Mouse (Mus musculus) frontal cortex, postnatal 14 days (tissue): ENCODE measurements around the gene Syt1.

Source experiments
- DNase-seq, 2 experiments: peaks; one replicate each; pipeline ENCODE4 v3.0.0; 2022; ENCODE audit warnings: low spot score in 2 of 2

Syt1 gene

GRCm38 (mm10) chr10:109010241-109011193 is at the start of gene Syt1:
TSS of gene Syt1 (minus strand) at chr10:109010982.
- DNase-seq = peak; percentile 89 to 90

GRCm38 (mm10) chr10:109056500-109056899 is 45.7 kb upstream of the Syt1 start:
- DNase-seq = no peak

GRCm38 (mm10) chr10:109047537-109047936 is 36.8 kb upstream of the Syt1 start:
- DNase-seq = no peak

DNA sequence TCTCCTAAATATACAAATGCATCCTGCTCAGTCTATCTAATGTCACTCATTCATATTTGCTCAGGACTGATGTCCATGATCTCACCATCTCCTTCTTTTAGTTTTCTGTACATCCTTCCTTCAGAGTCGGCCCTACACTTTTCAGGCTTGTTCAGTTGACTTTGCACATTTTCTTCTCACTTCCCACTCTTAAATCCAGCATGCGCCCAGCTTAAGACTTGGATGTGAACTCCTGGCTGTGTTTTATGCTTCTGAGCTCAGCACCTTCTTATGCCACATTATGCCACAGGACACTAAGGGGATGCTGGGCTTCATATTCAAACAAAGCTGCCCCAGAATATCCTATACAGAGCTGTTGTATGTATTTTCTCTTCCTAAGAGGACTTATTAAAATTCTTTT is 36.2 kb upstream of the Syt1 start:
- DNase-seq = no peak

DNA sequence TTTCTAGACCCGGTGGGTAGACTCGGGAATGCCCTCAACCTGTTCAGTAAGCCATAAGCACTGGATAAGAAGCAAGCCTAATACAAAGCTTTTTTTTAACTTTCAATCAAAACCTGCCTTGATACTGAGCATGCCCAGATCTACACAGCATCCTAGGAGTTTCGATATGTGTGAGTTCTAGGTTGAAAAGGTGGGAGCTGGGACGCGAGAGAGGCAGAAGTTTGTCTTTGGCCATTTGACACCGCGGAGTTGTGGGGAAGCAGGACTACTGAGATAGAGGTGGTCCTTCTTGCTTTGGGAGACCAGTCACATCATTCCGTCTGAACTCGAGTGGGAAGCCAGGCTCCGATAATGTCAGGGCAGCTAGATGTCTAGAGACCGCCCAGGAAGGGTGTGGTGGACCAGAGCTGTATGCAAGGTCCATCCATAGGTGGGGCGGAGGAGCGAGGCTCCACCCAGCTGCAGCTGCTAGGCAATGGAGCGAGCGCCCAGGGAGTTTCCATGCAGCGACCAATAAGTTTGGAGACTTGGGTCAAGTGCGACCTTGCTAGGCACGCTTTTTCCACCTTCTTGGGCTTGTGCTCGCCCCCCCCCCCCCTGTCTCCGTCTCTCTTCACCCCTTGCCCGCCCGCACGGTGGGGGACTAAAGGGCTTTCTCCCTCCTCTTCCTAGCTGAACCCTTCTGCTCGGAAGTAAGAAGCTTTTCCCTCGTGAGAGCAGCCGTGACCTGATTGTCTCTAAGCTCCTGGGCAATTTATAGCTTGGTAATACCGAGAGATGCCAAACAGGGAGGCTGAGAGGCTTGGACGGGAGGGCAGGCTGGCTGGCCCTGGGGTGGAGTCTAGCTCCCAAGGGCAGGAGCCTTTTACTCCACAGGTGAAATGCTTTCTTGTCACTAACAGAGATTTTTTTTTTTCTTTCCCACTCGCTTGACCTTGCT is 714 bp upstream of the Syt1 start:
- DNase-seq = peak; percentile 39 to 40

GRCm38 (mm10) chr10:109009831-109010230 is 951 bp downstream of the Syt1 start:
- DNase-seq = no peak

DNA sequence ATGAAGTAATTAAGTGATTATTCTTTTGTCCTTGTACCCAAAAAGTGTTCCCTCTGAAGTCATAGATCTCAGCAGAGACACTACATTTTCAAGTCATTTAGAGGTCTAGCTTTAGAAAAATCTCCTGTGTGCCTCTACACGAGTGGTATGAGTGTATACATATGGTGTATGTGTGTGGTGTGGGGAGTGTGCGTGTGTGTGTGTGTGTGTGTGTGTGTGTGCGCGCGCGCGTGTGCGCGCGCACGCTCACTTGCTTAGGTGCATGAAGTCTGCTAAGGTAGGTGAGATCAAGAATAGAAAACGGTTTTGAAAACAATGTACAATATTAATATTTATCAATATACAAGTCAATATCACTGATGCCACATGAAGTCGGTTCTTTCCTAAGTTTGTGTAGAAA is 2.3 kb downstream of the Syt1 start:
- DNase-seq = no peak

DNA sequence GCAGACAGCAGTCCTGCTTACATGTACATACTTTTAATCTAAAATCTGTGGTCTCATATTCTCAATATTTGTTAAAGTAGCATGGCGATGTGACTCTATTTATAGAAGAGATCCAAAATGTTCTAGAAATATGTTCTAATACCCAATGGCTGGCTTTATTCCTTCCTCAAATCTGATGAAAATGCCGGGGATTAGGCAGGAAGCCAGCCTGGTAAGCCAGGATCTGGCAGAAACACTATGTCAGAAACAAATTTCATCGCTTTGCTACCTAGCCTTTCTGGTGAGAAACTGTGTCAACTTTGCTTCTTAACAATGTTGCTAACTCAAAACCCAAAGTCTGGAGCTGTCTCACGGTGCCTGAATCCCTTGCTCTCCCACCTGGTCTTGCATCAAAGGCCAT is 7.3 kb downstream of the Syt1 start:
- DNase-seq = no peak

DNA sequence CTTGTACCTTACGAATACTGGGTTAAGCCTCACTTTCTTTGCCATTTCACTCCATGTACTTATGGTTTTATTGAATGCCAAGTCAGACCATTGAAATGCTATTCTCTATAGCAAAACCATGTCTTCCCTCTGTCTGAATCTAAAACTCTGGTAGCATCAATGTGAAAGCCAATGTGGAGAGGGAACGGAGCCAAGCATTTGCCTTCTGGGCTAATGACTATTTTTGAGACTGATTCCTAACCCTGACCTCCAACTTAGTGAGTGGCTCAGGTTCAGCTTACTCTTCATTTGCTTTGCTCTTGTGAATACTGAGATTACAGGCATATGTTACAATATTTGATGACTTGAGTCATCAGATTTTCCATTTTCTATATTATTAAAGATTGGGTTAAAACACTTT is 23.5 kb downstream of the Syt1 start:
- DNase-seq = no peak

DNA sequence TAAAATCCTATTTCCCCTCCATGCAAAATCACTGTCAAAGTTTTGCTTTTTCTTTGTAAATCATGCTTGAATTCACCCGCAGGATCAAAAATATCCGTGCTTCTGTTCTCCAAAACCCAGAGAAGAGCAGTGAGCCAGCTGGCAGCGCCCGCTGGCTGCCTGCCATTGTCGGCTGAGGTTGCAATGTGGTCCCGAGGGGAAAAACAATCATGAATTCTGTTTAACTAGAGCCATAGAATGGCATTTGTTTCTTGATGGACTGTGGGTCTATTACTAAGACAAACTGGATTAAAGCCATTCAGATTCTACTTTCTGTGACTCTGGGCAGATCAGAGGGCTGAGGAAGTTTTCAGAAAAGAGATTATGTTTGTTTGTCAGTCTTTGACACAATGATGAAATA is 31.1 kb downstream of the Syt1 start:
- peak; percentile 38 to 56 for DNase-seq

- no peak for DNase-seq
These were observed 55.8 kb downstream of the Syt1 start for GRCm38 (mm10) chr10:108954952-108955351.

DNA sequence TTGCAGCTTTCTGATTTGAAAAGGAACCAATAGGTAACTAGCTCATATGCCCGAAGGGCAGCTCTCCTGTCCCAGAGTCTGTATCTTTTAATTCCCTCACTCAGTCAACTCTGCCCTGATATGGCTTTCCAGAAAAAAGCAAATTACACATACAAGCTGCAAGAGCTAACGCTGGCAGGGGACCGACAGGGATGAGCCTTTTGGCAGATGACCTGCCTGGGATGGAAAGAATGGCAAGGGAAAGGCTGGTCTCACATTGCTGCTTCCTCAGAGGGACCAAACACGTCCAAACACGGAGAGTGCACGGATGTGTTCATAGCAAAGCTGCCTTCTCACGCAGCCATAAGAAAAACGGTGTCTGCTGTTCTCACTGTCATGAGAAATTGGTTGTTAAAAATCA is 58.6 kb downstream of the Syt1 start:
- DNase-seq = no peak

DNA sequence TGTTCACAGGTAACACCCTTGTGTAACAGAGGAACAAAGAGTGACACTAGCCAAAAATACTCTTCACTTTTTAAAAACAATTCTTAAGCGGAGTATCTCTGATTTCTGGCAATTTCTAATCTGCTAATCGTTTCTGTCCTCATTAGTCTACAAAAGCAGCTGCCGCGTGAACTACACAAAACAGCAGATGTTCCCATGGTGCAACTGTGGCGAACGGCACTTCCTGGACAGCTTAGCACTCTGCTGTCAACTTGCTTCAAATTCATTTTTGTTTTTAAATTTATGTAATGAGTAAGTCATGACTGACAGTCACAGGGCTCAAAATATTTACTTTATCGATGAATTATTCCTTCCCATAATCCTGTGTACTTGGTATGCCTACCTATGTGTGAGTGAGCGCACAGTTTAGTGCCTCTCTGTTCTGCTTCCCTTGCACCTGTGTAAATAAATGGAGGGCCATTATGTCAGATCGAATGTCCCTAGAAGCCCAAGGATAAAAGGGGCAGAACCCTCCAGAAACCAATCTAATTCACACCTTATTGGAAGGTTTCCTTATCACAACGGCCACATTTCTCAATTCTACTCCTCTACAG is 73.8 kb downstream of the Syt1 start:
- DNase-seq = no peak

- DNase-seq = no peak
These were observed 80.5 kb downstream of the Syt1 start for GRCm38 (mm10) chr10:108930299-108930698.

GRCm38 (mm10) chr10:108929676-108930075 is 81.1 kb downstream of the Syt1 start:
- no peak for DNase-seq

DNA sequence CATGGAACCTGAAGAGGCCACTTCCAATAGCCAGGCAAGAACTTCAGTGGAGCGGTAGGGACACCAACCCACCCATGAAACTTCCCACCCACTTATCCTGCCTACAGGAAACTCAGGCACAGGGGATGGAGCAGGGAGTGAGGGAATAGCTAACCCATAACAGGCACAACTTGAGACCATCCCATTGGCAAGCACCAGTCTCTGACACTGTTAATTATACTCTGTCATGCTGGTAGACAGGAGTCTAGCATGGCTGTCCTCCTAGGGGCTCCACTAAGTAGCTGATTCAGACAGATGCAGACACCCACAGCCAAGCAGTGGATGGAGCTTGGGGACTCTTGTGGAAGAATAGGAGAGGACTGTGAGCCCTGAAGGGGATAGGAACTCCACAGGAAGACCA is 105.5 kb downstream of the Syt1 start:
- no peak for DNase-seq

DNA sequence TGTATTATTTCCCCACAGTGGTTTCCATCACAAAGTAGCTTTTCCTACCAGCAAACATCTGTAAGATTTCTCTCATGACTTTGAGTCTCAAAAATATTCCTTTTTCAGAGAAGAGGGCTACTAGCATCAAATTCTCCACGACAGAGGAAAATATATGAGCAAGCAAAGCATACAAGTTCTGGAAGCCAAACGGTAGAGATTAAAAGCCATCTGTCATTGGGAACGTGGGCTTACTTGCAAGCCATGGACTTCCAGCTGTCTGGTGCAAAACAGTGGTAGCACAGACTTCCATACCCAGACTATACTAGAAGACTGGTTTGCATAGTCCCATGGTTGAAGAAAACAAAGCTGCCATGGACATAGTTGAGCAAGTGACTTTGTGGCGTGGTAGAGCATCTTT is 106.4 kb downstream of the Syt1 start:
- DNase-seq = no peak

- DNase-seq = no peak
These were observed 114.3 kb downstream of the Syt1 start for GRCm38 (mm10) chr10:108896529-108896928.

DNA sequence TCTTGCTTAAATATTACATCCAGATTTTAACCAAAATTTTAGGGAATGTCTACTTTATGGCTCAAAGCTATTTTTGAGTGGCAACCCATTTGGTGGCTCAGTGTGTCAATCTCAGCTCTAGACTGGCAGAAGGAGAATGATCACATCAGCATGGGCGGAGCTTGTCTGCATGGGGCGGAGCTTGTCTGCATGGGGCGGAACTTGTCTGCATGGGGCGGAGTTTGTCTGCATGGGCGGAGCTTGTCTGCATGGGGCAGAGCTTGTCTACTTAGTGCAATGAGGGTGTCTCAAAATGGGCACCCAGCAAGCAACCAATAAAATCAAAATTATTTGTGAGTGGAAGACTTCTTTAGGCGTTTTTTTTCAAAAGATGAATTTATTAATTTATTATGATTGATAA is 117.5 kb downstream of the Syt1 start:
- DNase-seq = no peak

GRCm38 (mm10) chr10:108892441-108892840 is 118.3 kb downstream of the Syt1 start:
- no peak for DNase-seq

DNA sequence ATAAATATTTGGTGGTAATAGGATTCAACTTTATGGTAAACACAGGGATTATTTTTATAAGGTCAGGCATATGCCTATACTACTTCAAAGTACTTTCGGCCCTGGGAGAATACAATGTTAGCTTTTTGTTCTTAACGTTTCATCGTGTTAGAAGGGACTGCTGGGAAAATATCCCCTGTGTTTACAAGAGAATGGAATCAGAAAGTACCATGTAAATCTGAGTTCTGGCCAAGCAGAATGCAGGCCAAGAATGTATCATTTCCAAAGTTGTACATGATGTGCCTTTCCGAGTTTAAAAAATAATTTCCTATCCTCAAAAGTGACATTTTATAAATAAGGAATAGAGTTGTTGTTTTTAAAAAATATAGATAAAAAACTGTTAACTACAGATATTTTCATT is 121.7 kb downstream of the Syt1 start:
- DNase-seq = no peak

- no peak for DNase-seq
These were observed 124.0 kb downstream of the Syt1 start for GRCm38 (mm10) chr10:108886781-108887180.
